Mouse (Mus musculus) midbrain, embryonic 12.5 days (tissue): ENCODE measurements around the gene Endod1. TPM values are rescaled to one million over a fixed set of nuclear protein-coding genes. Genes with fewer than 3 reads are reported as not detected.

ENCODE experiments used
- ATAC-seq: fragments of 200-750 bp; cut with Nextera tagmentation; 2 replicates; pipeline ENCODE4 v1.8.0; 2017; ENCODE audit warnings: low read depth, moderate TSS enrichment, moderate library complexity; ENCODE audit not compliant: low FRiP score
- H3K27ac ChIP-seq: fragments of 300-500 bp; sonication (generic); replicated peaks from 2 replicates; pipeline ENCODE4 v1.5.1; 2016; ENCODE audit warnings: mild to moderate bottlenecking
- H3K27me3 ChIP-seq: fragments of 300-500 bp; sonication (generic); 2 replicates; pipeline ENCODE4 v1.6.1; 2016; ENCODE audit warnings: mild to moderate bottlenecking
- H3K36me3 ChIP-seq: fragments of 300-500 bp; sonication (generic); 2 replicates; pipeline ENCODE4 v1.6.1; 2016
- H3K4me1 ChIP-seq: fragments of 300-500 bp; sonication (generic); 2 replicates; pipeline ENCODE4 v1.6.1; 2016
- H3K4me2 ChIP-seq: fragments of 300-500 bp; sonication (generic); replicated peaks from 2 replicates; pipeline ENCODE4 v1.6.1; 2016; ENCODE audit warnings: mild to moderate bottlenecking, moderate library complexity
- H3K4me3 ChIP-seq: fragments of 300-500 bp; sonication (generic); 2 replicates; pipeline ENCODE4 v1.5.1; 2016; ENCODE audit warnings: mild to moderate bottlenecking
- H3K9ac ChIP-seq: fragments of 300-500 bp; sonication (generic); replicated peaks from 2 replicates; pipeline ENCODE4 v1.6.1; 2016; ENCODE audit warnings: mild to moderate bottlenecking, moderate library complexity
- H3K9me3 ChIP-seq: fragments of 300-500 bp; sonication (generic); 2 replicates; pipeline ENCODE4 v1.6.1; 2016; ENCODE audit warnings: mild to moderate bottlenecking
- WGBS: fragments of 180-500 bp; shearing (Covaris S2); methylation state at CpG from one replicate; pipeline ENCODE4 v1.1.7; 2016; 5-methylcytosine and 5-hydroxymethylcytosine counted together
- polyA plus RNA-seq: library from polyadenylated mRNA; unstranded; fragments of >200 nt; fragmentation: Nextera tagmentation; extraction: Ambion mirVana; gene quantifications from 2 replicates; pipeline ENCODE4 v1.2.1, GENCODE M21; 2016

Endod1 gene
- polyA plus RNA-seq, 1 experiment from 2014 or later, result 10.3 TPM

- WGBS, result 36% methylated on average over 9 of the region's 9 CpGs
- Histone ChIP-seq H3K36me3 (peaks cover 16% of the 10 kb centered on the region; the same call in 1 of the 2 replicates), H3K27me3 (no peaks in the 10 kb centered on the region), H3K9me3 (no peaks in the 10 kb centered on the region), H3K27ac (0 out of 2 replicates have a peak overlapping the region, but pooled peaks have one; percentile 1), H3K9ac (no peak overlapping the region), H3K4me2 (no peak overlapping the region), H3K4me3 (no peak overlapping the region), H3K4me1 (peaks cover 18% of the 10 kb centered on the region)
- ATAC-seq, result peak; percentile 72
Observed at GRCm38 (mm10) chr9:14304262-14304968, 76.9 kb downstream of the Endod1 start.

Other genes with a start within 250 kb of the Endod1 start
- 20.1 and 25.0 TPM in 2 replicates for gene Sesn3, start 106.4 kb downstream of the Endod1 start, polyA plus RNA-seq
- gene Kdm4d, start 119.0 kb upstream of the Endod1 start, polyA plus RNA-seq, result 0.08 and 0.10 TPM in 2 replicates
- 183 and 185 TPM in 2 replicates for gene Cwc15, start 119.1 kb upstream of the Endod1 start, polyA plus RNA-seq